Mouse (Mus musculus) CD4-positive, CD25-positive, alpha-beta regulatory T cell, adult 2 months (primary cell): ENCODE results near the gene Atxn7l2.

Experiments used
- DNase-seq: peaks from one replicate; pipeline ENCODE4 v3.0.0-alpha.2; 2012; ENCODE audit warnings: low read depth, low spot score

The Atxn7l2 gene

GRCm38 (mm10) chr3:108205601-108206000 lies 5.1 kb downstream of the Atxn7l2 start:
- DNase-seq: no peak

GRCm38 (mm10) chr3:108204470-108204869 lies 6.3 kb downstream of the Atxn7l2 start:
- DNase-seq: no peak

- DNase-seq: peak; percentile 83
Observed at GRCm38 (mm10) chr3:108203621-108204325, 7.0 kb downstream of the Atxn7l2 start.

GRCm38 (mm10) chr3:108203212-108203611 lies 7.5 kb downstream of the Atxn7l2 start:
- DNase-seq: no peak

- DNase-seq: no peak
Observed at GRCm38 (mm10) chr3:108202506-108202905, 8.2 kb downstream of the Atxn7l2 start.

- peak; percentile 93 for DNase-seq
Observed at GRCm38 (mm10) chr3:108200329-108201323, 10.1 kb downstream of the Atxn7l2 start, which contains the start of gene Cyb561d1. TSS of gene Cyb561d1 (minus strand) at chr3:108201212.

GRCm38 (mm10) chr3:108199231-108199630 lies 11.5 kb downstream of the Atxn7l2 start:
- no peak for DNase-seq

- no peak for DNase-seq
Observed at GRCm38 (mm10) chr3:108197066-108197497, 13.7 kb downstream of the Atxn7l2 start.

- DNase-seq: no peak
Observed at GRCm38 (mm10) chr3:108195941-108196590, 14.7 kb downstream of the Atxn7l2 start.

GRCm38 (mm10) chr3:108195287-108195686 lies 15.4 kb downstream of the Atxn7l2 start:
- DNase-seq: no peak

- DNase-seq: no peak
Observed at GRCm38 (mm10) chr3:108193686-108194085, 17.0 kb downstream of the Atxn7l2 start.

GRCm38 (mm10) chr3:108189897-108190296 lies 20.8 kb downstream of the Atxn7l2 start:
- DNase-seq: no peak

GRCm38 (mm10) chr3:108188716-108189490 lies 21.8 kb downstream of the Atxn7l2 start:
- no peak for DNase-seq

GRCm38 (mm10) chr3:108187111-108187795 lies 23.5 kb downstream of the Atxn7l2 start:
- no peak for DNase-seq

- DNase-seq: peak; percentile 70
Observed at GRCm38 (mm10) chr3:108186098-108187047, 24.4 kb downstream of the Atxn7l2 start, which contains the start of gene Amigo1. TSS of gene Amigo1 (plus strand) at chr3:108186335.

- no peak for DNase-seq
Observed at GRCm38 (mm10) chr3:108185460-108186097, 25.2 kb downstream of the Atxn7l2 start.

- DNase-seq: no peak
Observed at GRCm38 (mm10) chr3:108184742-108185141, 26.0 kb downstream of the Atxn7l2 start.

GRCm38 (mm10) chr3:108180514-108180913 lies 30.2 kb downstream of the Atxn7l2 start:
- no peak for DNase-seq
